Mouse (Mus musculus) layer of hippocampus, postnatal 14 days (tissue): ENCODE measurements around the gene Alg9. TPM values are rescaled to one million over a fixed set of nuclear protein-coding genes. Genes with fewer than 3 reads are reported as not detected.
A peak's percentile ranks its signal among the peaks of the same experiment; 100 is the strongest.

ENCODE experiments used
- DNase-seq, 2 experiments: peaks; one replicate each; pipeline ENCODE4 v3.0.0; 2021 to 2022; ENCODE audit warnings: low spot score in 2 of 2, mixed read lengths in 1 of 2
- total RNA-seq, 2 experiments: library from RNA; stranded (reverse); gene quantifications; 2 replicates each; pipeline ENCODE4 v1.2.3; 2021

Gene Alg9
- total RNA-seq, 2 experiments from 2014 or later = 29.7 to 31.8 TPM

GRCm38 (mm10) chr9:50884741-50885599, 110.2 kb downstream of the Alg9 start:
- DNase-seq = peak; percentile 45 to 74

GRCm38 (mm10) chr9:50885600-50885987, 110.8 kb downstream of the Alg9 start:
- no peak for DNase-seq

- no peak for DNase-seq
Observed at GRCm38 (mm10) chr9:50886870-50887269, 112.1 kb downstream of the Alg9 start.

- DNase-seq = no peak
Observed at GRCm38 (mm10) chr9:50887351-50887750, 112.5 kb downstream of the Alg9 start.

- no peak for DNase-seq
Observed at GRCm38 (mm10) chr9:50889211-50889610, 114.4 kb downstream of the Alg9 start.

GRCm38 (mm10) chr9:50889964-50890363, 115.1 kb downstream of the Alg9 start:
- DNase-seq = no peak

- DNase-seq = no peak
Observed at GRCm38 (mm10) chr9:50890494-50891090, 115.8 kb downstream of the Alg9 start.

Other genes with a start within 250 kb of the Alg9 start
- 10 to 100 TPM; 35.5 to 46.5 TPM for gene Pts, start 246.3 kb upstream of the Alg9 start, total RNA-seq
- gene Il18, start 220.2 kb upstream of the Alg9 start, total RNA-seq = 10 to 100 TPM; 27.8 to 32.9 TPM
- 1 to 10 TPM; 3.2 to 3.3 TPM for gene Bco2, start 219.8 kb upstream of the Alg9 start, total RNA-seq
- not detected for gene Tex12, start 213.7 kb upstream of the Alg9 start, total RNA-seq
- 100 to 1,000 TPM; 140 to 146 TPM for gene Sdhd, start 171.2 kb upstream of the Alg9 start, total RNA-seq
- gene Timm8b, start 171.1 kb upstream of the Alg9 start, total RNA-seq = 100 to 1,000 TPM; 251 to 256 TPM
- 1 to 10 TPM; 2.7 to 3.6 TPM for gene Pih1d2, start 157.7 kb upstream of the Alg9 start, total RNA-seq
- 10 to 100 TPM; 22.9 to 23.9 TPM for gene Nkapd1, start 157.6 kb upstream of the Alg9 start, total RNA-seq
- gene Dlat, start 115.2 kb upstream of the Alg9 start, total RNA-seq = 100 to 1,000 TPM; 142 to 149 TPM
- gene Dixdc1, start 35.5 kb upstream of the Alg9 start, total RNA-seq = 10 to 100 TPM; 75.2 to 79.8 TPM
- 1 to 10 TPM; 1.5 to 2.1 TPM for gene 2310030G06Rik, start 28.5 kb upstream of the Alg9 start, total RNA-seq
- gene Cryab, start 23.7 kb upstream of the Alg9 start, total RNA-seq = 10 to 100 TPM; 77.7 to 89.3 TPM
- gene Hspb2, start 22.7 kb upstream of the Alg9 start, total RNA-seq = 1 to 10 TPM; 1.3 to 1.8 TPM
- gene Fdxacb1, start 6.8 kb upstream of the Alg9 start, total RNA-seq = 1 to 10 TPM; 5.4 to 6.6 TPM
- 10 to 100 TPM; 30.3 to 31.9 TPM for gene 1110032A03Rik, start 501 bp downstream of the Alg9 start, total RNA-seq
- 10 to 100 TPM; 14.3 to 16.8 TPM for gene Ppp2r1b, start 70.3 kb downstream of the Alg9 start, total RNA-seq
- gene Sik2, start 234.1 kb downstream of the Alg9 start, total RNA-seq = 10 to 100 TPM; 34.6 to 42.5 TPM